Mouse (Mus musculus) liver, embryonic 12.5 days (tissue): ENCODE measurements around the gene Hoxc11. TPM values are rescaled to one million over a fixed set of nuclear protein-coding genes. Genes with fewer than 3 reads are reported as not detected.

Experiments
- ATAC-seq: fragments of 200-750 bp; cut with Nextera tagmentation; 2 replicates; pipeline ENCODE4 v1.8.0; 2017; ENCODE audit warnings: moderate number of reproducible peaks, mild to moderate bottlenecking, moderate library complexity
- H3K27ac ChIP-seq: fragments of 300-500 bp; sonication (generic); 2 replicates; pipeline ENCODE4 v1.5.1; 2016; ENCODE audit warnings: mild to moderate bottlenecking
- H3K27me3 ChIP-seq: fragments of 300-500 bp; sonication (generic); replicated peaks from 2 replicates; pipeline ENCODE4 v1.6.1; 2016; ENCODE audit warnings: mild to moderate bottlenecking, moderate library complexity
- H3K36me3 ChIP-seq: fragments of 300-500 bp; sonication (generic); 2 replicates; pipeline ENCODE4 v1.6.1; 2016; ENCODE audit warnings: mild to moderate bottlenecking, moderate library complexity
- H3K4me1 ChIP-seq: fragments of 300-500 bp; sonication (generic); 2 replicates; pipeline ENCODE4 v1.6.1; 2016
- H3K4me2 ChIP-seq: fragments of 300-500 bp; sonication (generic); 2 replicates; pipeline ENCODE4 v1.6.1; 2016; ENCODE audit warnings: mild to moderate bottlenecking, moderate library complexity
- H3K4me3 ChIP-seq: fragments of 300-500 bp; sonication (generic); 2 replicates; pipeline ENCODE4 v1.5.1; 2016; ENCODE audit warnings: mild to moderate bottlenecking, moderate library complexity
- H3K9ac ChIP-seq: fragments of 300-500 bp; sonication (generic); 2 replicates; pipeline ENCODE4 v1.6.1; 2016; ENCODE audit warnings: mild to moderate bottlenecking, moderate library complexity
- H3K9me3 ChIP-seq: fragments of 300-500 bp; sonication (generic); replicated peaks from 2 replicates; pipeline ENCODE4 v1.6.1; 2016; ENCODE audit warnings: mild to moderate bottlenecking, moderate library complexity
- WGBS: fragments of 180-500 bp; shearing (Covaris S2); methylation state at CpG from one replicate; pipeline ENCODE4 v1.1.7; 2016; ENCODE audit not compliant: insufficient replicate concordance; 5-methylcytosine and 5-hydroxymethylcytosine counted together
- polyA plus RNA-seq: library from polyadenylated mRNA; unstranded; fragments of >200 nt; fragmentation: Nextera tagmentation; extraction: Ambion mirVana; gene quantifications from 2 replicates; pipeline ENCODE4 v1.2.1, GENCODE M21; 2016

Gene Hoxc11
- polyA plus RNA-seq, 1 experiment from 2014 or later: not detected

DNA sequence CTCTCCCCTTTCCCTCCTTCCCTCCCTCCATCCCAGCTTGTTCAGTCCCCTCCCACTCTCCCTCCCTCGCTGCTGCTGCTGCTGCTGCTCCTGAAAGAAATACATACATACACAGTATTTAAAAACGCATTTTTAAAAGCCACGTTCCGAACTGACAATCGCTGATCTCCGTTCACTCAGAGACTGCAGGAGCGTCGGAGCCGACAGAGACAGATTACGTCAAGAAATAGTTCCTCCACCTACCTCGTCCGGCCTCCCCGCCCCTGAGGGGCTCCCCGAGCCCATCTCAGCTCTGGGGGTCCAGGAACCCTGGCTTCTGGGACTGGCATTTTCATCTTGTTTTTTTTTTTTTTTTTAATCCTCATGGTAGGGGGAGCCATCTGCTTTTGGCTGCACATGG, 26.7 kb downstream of the Hoxc11 start:
- Histone ChIP-seq H3K4me2 (peak overlapping the region; percentile 52), H3K9ac (no peak overlapping the region), H3K36me3 (no peaks in the 10 kb centered on the region), H3K9me3 (no peaks in the 10 kb centered on the region), H3K27ac (no peak overlapping the region), H3K4me3 (0 out of 2 replicates have a peak overlapping the region, but pooled peaks have one; percentile 32), H3K27me3 (peaks cover 100% of the 10 kb centered on the region), H3K4me1 (0 out of 2 replicates have a peak, but pooled peaks cover 5% of the 10 kb centered on the region)
- ATAC-seq: no peak
- 5% methylated on average over 14 of the region's 14 CpGs for WGBS

DNA sequence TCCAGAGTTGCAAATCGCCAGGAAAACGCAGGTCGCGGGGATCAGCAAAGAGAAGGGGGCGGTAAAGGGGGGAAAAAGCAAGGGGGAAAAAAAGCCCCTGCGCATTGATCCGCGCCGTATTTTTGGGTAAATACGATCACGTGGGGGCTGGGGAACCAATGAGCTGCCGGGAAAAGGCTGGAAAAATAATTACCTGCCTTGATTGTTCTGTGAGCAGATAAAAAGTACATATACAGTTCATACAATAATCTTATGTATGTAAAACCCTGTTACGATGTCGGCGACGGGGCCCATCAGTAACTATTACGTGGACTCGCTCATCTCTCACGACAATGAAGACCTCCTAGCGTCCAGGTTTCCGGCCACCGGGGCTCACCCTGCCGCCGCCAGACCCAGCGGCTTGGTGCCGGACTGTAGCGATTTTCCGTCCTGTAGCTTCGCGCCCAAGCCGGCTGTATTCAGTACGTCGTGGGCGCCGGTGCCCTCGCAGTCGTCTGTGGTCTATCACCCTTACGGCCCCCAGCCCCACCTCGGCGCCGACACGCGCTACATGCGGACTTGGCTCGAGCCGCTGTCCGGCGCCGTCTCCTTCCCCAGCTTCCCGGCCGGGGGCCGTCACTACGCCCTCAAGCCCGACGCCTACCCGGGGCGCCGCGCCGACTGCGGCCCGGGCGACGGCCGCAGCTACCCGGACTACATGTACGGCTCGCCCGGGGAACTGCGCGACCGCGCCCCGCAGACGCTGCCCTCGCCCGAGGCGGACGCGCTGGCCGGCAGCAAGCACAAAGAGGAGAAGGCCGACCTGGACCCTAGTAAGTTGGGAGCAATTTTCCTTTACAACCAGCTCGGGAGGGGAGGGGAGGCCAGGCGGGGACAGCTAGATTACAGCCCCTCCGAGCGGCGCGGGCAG, 27.4 kb downstream of the Hoxc11 start:
- 0 out of 2 replicates have a peak overlapping the region, but pooled peaks have one; percentile 12 for H3K9ac ChIP-seq
- H3K4me2 ChIP-seq: peak overlapping the region; percentile 52
- H3K9me3 ChIP-seq: no peaks in the 10 kb centered on the region
- H3K27ac ChIP-seq: no peak overlapping the region
- no peak for ATAC-seq
- 0 out of 2 replicates have a peak, but pooled peaks cover 5% of the 10 kb centered on the region for H3K4me1 ChIP-seq
- H3K27me3 ChIP-seq: peaks cover 100% of the 10 kb centered on the region
- peak overlapping the region; percentile 32 for H3K4me3 ChIP-seq
- H3K36me3 ChIP-seq: no peaks in the 10 kb centered on the region
- WGBS: 2% methylated on average over 88 of the region's 88 CpGs

DNA sequence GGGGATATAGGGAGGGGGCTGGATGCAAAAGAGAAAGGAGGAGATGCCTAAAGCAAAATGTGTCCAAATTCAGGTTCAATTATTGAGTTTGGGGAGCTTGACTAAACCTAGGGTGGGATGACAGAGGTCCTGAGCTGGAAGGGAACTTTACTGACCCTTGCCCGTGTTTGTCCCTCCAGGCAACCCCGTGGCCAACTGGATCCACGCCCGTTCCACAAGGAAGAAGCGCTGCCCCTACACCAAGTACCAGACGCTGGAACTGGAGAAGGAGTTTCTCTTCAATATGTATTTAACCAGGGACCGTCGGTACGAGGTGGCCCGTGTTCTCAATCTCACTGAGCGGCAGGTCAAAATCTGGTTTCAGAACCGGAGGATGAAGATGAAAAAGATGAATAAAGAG, 29.5 kb downstream of the Hoxc11 start:
- Histone ChIP-seq H3K9me3 (no peaks in the 10 kb centered on the region), H3K4me1 (0 out of 2 replicates have a peak, but pooled peaks cover 5% of the 10 kb centered on the region), H3K9ac (no peak overlapping the region), H3K4me2 (no peak overlapping the region), H3K4me3 (no peak overlapping the region), H3K27me3 (peaks cover 100% of the 10 kb centered on the region), H3K27ac (no peak overlapping the region), H3K36me3 (no peaks in the 10 kb centered on the region)
- ATAC-seq: no peak
- 2% methylated on average over 12 of the region's 12 CpGs for WGBS

GRCm38 (mm10) chr15:102984521-102984920, 30.3 kb downstream of the Hoxc11 start:
- ATAC-seq: no peak
- no peaks in the 10 kb centered on the region for H3K36me3 ChIP-seq
- no peak overlapping the region for H3K9ac ChIP-seq
- no peak overlapping the region for H3K27ac ChIP-seq
- H3K4me2 ChIP-seq: no peak overlapping the region
- 3% methylated on average over 10 of the region's 10 CpGs for WGBS
- H3K4me1 ChIP-seq: 0 out of 2 replicates have a peak, but pooled peaks cover 5% of the 10 kb centered on the region
- no peak overlapping the region for H3K4me3 ChIP-seq
- peaks cover 100% of the 10 kb centered on the region for H3K27me3 ChIP-seq
- H3K9me3 ChIP-seq: no peaks in the 10 kb centered on the region

- H3K4me1 ChIP-seq: 0 out of 2 replicates have a peak, but pooled peaks cover 5% of the 10 kb centered on the region
- H3K27me3 ChIP-seq: peaks cover 100% of the 10 kb centered on the region
- no peak overlapping the region for H3K9ac ChIP-seq
- H3K9me3 ChIP-seq: no peaks in the 10 kb centered on the region
- WGBS: 3% methylated on average over 3 of the region's 3 CpGs
- H3K4me3 ChIP-seq: no peak overlapping the region
- no peaks in the 10 kb centered on the region for H3K36me3 ChIP-seq
- no peak overlapping the region for H3K27ac ChIP-seq
- ATAC-seq: no peak
- H3K4me2 ChIP-seq: no peak overlapping the region
Observed at GRCm38 (mm10) chr15:102984925-102985324, 30.7 kb downstream of the Hoxc11 start.

DNA sequence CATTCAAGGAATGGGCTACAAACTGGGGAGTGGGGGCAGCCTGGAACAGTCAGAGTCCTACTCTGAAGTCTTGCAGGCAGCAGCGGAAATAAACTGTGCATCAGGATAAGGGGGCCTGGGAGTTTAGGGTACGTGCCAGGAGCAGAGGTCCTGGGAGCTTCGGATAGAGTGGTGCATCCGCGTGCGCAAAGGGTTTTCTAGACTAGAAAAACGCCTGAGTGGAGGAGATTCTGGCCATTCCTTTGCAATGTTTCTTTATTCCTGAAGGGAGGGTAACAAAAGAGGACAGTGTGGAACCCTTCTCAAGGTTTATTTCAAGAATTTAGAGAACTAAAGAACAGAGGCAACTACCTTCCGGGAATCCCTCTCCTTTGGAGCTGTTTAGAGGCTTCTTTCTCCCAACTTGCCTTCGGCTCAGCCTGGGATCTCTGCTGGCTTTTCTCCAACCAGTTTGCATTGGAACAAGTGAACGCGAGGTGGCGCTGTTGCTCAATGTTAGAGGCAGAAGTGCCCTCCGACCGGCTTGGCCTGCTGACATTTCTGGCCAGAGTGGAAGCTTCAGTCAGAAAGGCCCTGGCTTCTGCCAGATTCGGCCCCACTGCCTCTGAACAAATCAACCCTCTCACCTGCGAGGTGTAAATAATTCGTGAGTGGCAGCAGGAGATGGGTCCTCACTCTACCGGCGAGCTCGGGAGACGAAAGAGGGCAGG, 33.1 kb downstream of the Hoxc11 start:
- no peak overlapping the region for H3K27ac ChIP-seq
- no peak overlapping the region for H3K9ac ChIP-seq
- H3K4me3 ChIP-seq: no peak overlapping the region
- no peaks in the 10 kb centered on the region for H3K36me3 ChIP-seq
- ATAC-seq: no peak
- no peaks in the 10 kb centered on the region for H3K9me3 ChIP-seq
- 4% methylated on average over 21 of the region's 21 CpGs for WGBS
- H3K4me2 ChIP-seq: no peak overlapping the region
- peaks cover 100% of the 10 kb centered on the region for H3K27me3 ChIP-seq
- H3K4me1 ChIP-seq: 0 out of 2 replicates have a peak, but pooled peaks cover 4% of the 10 kb centered on the region

DNA sequence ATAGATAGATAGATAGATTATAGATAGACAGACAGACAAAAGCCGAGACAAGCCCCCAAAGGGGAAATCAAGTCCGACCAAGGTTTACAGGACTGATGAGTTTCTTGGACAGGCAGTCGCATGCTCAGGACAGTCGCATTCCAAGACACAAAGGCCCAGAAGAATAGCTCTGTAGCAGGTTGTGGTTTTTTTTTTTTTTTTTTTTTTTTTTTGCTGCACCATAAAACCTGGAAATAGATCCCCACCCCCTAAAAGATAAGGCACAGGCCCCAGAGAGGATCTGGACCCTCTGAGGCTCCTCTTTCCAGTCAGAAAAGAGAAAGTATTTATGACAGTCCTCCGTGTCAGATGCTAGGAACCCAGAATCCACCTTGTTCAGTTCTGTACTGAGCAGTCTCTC, 33.9 kb downstream of the Hoxc11 start:
- Histone ChIP-seq H3K4me1 (0 out of 2 replicates have a peak, but pooled peaks cover 4% of the 10 kb centered on the region), H3K4me2 (no peak overlapping the region), H3K9ac (no peak overlapping the region), H3K9me3 (no peaks in the 10 kb centered on the region), H3K27me3 (peaks cover 100% of the 10 kb centered on the region), H3K36me3 (no peaks in the 10 kb centered on the region), H3K4me3 (no peak overlapping the region), H3K27ac (no peak overlapping the region)
- ATAC-seq: no peak
- WGBS: 16% methylated on average over 5 of the region's 5 CpGs

DNA sequence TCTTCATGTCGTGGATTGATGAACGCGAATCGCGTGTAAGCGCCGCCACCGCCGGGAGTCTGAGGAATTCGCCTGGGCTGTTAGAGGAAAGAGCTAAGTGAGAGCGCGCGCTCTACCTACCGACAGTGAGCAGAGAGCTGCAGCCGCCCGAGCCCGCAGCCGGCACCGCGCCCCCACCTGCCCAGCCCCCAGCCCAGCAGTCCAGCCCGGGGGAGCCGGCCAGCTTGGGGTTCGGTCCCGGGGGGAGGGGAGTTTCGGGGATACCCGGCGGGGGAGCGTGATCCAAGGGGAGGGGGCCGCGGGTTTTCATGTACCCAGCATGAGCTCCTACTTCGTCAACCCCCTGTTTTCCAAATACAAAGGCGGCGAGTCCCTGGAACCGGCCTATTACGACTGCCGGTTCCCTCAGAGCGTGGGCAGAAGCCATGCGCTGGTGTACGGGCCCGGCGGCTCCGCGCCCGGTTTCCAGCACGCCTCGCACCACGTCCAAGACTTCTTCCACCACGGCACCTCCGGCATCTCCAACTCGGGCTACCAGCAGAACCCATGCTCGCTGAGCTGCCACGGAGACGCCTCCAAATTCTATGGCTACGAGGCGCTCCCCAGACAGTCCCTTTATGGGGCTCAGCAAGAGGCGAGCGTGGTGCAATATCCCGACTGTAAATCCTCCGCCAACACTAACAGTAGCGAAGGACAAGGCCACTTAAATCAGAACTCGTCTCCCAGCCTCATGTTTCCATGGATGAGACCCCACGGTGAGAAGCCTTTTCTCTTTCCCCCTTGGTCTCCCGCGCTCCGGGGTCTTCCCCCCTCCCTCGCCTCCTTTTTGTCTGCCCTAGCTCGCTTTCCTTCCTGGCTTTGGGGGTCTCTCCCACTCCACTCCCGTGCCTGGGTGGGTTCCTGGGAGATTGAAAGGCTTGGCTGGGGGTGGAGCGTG, 36.5 kb downstream of the Hoxc11 start, which contains the start of gene Hoxc8:
Hoxc8 (plus strand) TSS at position 147 of the 937 bp plus-strand sequence.
- H3K4me1 ChIP-seq: 0 out of 2 replicates have a peak, but pooled peaks cover 4% of the 10 kb centered on the region
- peaks cover 99% of the 10 kb centered on the region for H3K27me3 ChIP-seq
- 3% methylated on average over 69 of the region's 69 CpGs for WGBS
- H3K9me3 ChIP-seq: no peaks in the 10 kb centered on the region
- no peak within 1 kb of the TSS for H3K9ac ChIP-seq
- no peak for ATAC-seq
- H3K27ac ChIP-seq: no peak within 1 kb of the TSS
- H3K4me2 ChIP-seq: 0 out of 2 replicates have a peak within 1 kb of the TSS, but pooled peaks have one; percentile 10
- no peaks in the 10 kb centered on the region for H3K36me3 ChIP-seq
- no peak within 1 kb of the TSS for H3K4me3 ChIP-seq

DNA sequence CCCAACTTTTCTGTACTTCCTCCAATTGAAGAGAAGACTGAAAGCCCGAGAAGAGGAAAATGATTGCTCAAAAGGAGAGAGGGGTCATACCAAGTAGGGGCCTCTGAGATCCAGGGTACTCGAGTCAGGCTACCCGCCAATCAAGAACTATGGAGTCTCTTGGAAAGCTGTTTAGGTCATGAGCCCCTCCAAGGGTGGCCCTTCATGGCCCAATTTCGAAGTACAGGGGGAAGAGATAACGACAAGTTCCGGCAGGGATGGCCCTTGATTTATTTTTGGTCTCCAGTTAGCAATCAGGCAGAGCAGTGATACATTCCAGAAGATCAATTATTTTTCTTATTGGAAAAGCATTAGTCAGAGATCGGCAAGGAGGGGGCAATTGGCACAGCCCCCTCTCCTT, 37.6 kb downstream of the Hoxc11 start:
- 1% methylated on average over 7 of the region's 7 CpGs for WGBS
- Histone ChIP-seq H3K27me3 (peaks cover 99% of the 10 kb centered on the region), H3K36me3 (no peaks in the 10 kb centered on the region), H3K4me3 (no peak overlapping the region), H3K9me3 (no peaks in the 10 kb centered on the region), H3K27ac (no peak overlapping the region), H3K9ac (no peak overlapping the region), H3K4me2 (no peak overlapping the region), H3K4me1 (0 out of 2 replicates have a peak, but pooled peaks cover 4% of the 10 kb centered on the region)
- no peak for ATAC-seq

GRCm38 (mm10) chr15:102992206-102992605, 38.0 kb downstream of the Hoxc11 start:
- H3K27ac ChIP-seq: no peak overlapping the region
- H3K4me3 ChIP-seq: no peak overlapping the region
- H3K4me2 ChIP-seq: no peak overlapping the region
- 3% methylated on average over 11 of the region's 11 CpGs for WGBS
- peaks cover 99% of the 10 kb centered on the region for H3K27me3 ChIP-seq
- no peak overlapping the region for H3K9ac ChIP-seq
- no peaks in the 10 kb centered on the region for H3K36me3 ChIP-seq
- ATAC-seq: no peak
- H3K9me3 ChIP-seq: no peaks in the 10 kb centered on the region
- 0 out of 2 replicates have a peak, but pooled peaks cover 4% of the 10 kb centered on the region for H3K4me1 ChIP-seq

DNA sequence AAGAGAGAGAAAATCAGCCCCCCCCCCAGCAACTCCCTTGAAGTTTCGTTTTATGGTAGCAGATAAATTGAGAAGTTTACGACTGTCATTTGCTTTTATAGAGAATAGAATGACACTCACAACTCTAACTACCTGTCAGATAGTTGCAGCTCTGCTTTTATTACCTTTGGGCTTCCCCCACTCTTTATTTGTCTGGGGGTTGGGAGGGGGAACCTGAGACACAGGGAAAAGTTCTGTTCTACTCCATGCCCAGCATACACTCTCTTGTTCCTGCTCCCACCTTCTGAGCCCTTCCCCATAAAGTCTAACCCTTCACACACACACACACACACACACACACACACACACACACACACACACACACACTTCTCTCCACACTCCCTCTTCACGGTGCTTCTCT, 38.6 kb downstream of the Hoxc11 start:
- Histone ChIP-seq H3K4me2 (no peak overlapping the region), H3K27me3 (peaks cover 99% of the 10 kb centered on the region), H3K4me1 (0 out of 2 replicates have a peak, but pooled peaks cover 4% of the 10 kb centered on the region), H3K9me3 (no peaks in the 10 kb centered on the region), H3K36me3 (no peaks in the 10 kb centered on the region), H3K27ac (no peak overlapping the region), H3K9ac (no peak overlapping the region), H3K4me3 (no peak overlapping the region)
- 4% methylated on average over 3 of the region's 3 CpGs for WGBS
- no peak for ATAC-seq
